Mouse (Mus musculus) c-Kit-positive CD71-positive TER-119-positive erythroid progenitor cells, embryonic 14.5 days (primary cell): ENCODE results near the gene BC016579.

ENCODE experiments used
- DNase-seq: peaks from one replicate; pipeline ENCODE4 v3.0.0-alpha.2; 2013; ENCODE audit warnings: low spot score

Gene BC016579

DNA sequence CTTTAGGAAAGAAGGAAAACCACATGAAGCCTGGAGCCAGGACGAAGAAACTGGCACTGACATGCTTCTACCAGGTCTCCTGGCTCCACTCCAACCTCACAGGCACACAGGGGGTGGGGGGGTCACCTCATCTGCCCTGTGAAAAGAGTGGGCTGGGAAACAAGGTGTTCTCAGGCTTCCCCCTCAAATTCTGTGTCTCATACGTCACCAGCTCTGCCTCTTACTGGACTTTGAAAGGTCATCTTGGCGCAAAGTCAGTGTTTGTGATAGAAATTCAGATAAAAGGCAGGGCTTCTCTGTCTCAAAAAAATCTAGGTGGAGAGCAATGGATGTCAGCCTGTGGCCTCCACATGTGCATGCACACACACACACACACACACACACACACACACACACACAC lies 12.6 kb downstream of the BC016579 start:
- DNase-seq, result no peak

DNA sequence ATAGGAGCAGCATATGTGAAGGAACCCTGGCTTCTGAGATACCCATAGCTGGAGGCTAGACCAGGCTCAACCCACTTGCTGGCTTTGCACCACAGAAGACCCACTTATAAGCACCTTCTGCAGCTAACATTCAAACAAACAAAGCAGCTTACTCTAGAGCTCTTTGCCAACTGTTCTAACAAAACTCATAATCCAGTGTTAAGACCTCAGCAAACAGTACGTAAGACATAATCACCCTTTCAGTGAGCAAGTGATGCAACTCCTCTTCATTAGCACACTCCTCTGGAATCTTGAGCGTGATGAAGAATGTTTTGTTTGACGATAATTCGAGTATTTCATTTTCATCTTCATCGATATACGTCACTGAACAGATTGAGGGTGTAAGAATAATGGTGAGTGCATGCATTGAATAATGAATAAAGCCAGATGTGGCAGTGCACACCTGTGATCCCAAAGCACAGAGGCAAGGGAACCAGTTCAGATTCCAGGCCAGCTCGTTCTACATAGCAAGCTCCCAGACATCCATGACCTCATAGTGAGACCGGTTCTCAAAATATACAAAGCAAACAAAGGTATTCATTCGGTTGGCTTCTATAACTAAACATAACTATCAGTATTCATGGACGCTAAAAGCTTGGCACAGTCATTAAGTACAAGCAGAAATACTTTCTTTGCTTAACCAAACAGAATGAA lies 13.7 kb downstream of the BC016579 start:
- no peak for DNase-seq

DNA sequence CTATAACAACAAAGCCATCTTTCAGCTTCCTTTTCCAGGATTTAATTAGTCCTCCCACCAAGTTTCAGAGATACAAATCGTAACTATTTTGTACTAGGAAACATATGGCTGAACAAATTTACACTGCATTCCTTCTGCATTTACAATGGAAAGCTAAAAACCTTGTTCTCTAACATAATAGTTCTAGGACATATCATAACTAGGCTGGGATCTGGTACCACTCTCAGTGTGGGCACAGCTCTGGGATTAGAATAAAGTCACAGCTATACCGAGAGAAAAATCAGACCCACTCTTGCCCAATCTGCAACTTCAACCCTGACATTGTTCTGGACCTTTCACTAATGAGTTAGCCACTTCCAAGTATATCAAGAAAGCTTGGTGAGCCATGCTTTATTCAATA lies 18.0 kb downstream of the BC016579 start:
- DNase-seq, result no peak

DNA sequence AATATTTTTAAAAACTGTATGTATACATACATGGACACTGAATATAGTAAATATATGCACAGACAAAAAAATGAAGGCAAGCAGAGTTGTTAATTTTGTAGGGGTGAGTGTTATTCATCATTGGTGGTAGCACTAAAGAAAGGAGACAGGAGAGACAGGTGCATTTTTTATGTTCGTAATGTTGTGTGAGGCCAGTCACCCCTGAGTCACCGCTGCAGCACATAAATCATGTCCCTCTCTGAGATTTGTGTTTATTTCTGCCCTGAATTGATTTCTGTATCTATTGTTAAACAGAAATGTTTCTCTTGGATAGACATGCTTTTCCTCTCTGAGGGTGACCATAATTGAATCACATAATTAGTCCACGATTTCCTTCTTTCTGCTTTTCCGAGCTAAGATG lies 21.4 kb downstream of the BC016579 start:
- DNase-seq, result no peak

DNA sequence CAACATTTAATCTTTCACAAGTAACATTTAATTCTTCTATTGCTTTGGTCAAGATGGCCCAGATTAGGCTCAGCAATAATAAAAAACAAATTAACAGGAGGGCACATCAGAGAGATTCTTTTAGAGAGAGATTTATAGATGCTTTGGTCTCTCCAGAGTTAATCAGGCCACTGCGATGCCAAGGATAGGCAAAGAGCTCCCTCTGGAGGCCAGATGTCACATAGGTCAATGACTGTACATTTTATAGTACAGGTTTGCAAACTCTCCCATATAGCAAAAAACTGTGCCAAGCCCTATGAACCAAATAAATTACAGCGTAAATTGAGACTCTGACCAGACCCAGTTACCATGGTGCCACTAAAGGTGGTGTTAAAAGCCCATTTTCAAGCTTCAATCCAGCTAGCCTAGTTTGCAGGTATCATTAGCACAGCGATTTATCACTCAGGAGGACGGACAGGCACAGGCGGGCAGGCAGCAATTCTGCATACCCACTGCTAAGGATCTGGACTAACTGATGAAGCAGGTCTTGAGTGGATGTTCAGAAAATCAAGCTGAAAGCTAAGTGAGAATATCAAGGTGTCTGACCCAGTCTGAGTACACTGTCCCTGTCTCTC lies 23.4 kb downstream of the BC016579 start:
- DNase-seq, result peak; percentile 39

DNA sequence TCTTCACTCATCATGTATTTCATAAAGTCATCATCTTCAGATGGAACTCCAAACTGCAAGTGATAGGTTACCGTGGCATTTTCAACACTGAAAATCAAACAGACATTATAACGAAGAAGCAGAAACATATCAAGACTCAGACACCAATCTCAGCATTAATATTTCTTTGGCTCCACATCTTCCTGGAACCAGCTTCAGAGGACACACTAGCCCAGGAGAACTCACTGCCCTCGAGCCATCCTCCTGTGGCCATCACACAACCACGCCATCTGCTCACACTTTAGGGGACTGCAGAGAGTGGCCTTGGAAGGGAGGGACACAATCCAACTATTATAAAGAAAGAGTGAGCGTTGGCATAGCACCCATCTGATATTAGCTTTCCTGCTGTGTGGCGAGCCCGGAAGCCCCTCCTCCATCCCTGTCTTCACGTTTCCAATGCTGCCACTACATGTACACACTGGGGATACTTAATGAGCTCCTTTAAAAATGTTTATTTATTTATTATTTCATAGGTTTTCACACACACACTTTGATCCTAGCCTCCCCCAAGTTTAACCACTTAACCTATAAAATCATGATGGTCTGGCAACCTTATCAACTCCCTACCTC lies 24.3 kb downstream of the BC016579 start:
- DNase-seq, result no peak

DNA sequence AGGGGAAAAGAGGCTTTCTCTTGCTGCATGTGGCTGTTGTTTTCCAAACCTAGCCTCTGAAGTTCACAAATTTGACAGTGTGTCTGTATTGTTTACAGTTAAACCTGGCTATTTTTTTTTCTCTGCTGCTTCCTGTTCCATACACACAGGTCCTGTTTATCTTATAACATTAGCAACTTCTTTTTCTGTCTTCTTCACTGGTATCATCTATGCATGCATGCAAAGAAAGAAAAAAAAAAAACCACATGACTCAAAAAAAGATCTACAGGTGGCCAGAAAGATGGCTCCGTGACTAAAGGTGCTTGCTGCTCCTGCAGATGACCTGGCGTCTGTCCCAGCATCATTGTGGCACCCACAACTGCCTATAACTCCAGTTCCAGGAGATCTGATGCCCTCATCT lies 28.5 kb downstream of the BC016579 start:
- DNase-seq, result no peak

DNA sequence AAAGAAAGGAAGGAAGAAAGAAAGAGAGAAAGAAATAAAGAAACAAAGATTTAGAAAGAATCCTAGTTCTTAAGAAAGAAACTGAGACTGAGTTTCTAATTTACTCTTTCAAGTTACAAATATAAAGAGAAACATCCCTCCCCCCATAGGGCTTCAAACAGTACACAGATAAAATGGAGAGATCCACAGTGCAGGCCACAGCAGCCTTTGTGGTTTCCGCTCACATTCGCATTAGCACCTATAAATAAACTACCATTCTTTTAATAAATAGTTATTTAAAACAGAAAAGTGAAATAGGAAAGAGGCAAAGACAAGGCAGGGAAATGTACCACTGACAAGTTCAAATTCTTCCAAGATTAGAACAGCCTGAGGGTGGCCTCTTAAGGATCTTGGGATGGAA lies 29.1 kb downstream of the BC016579 start:
- no peak for DNase-seq

DNA sequence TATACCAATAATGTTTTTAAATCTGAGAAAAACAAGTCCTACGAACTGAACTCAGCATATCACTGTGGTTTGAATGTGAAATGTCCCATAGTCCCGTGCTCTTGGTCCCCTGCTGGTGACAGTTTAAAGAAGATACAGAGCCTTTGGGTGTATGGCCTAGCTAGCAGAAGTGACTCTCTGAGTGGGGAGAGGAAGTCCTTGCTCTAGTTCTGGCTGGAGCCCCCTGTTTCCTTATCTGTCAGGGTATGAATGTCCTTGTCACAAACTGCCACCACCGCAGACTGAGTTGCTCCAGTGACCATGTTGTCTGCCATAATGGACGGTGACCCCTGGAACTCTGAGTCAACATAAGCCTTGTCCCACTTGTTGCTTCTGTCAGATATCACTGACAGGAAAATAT lies 30.6 kb downstream of the BC016579 start:
- no peak for DNase-seq

DNA sequence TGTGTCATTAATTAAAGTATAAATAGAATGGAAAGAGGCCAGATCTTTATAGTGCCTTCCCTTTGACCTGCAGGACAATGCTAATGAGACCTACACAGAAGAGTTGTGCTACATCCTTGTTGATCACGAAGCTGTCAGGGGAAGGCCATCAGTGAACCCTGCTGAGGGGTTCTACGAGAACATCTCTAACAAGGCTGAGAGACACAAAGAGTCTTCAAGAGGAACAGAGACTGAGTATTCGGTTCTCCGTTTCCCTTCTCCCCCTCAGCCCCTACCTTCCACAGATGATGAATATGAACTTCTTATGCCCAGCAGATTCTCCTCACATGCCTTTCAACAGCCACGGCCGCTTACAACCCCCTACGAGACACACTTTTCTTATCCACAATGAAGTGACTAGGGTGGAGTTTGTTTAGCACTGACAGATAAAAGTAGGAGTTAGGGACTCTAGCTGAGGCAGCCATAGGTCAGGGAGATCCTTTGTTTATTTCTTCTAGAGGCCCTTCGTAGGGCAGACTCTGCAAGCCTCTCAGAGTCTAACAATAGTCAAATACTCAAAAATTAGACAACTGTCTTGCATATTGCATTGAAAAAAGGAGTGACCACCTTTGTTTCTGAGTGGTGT lies 34.0 kb downstream of the BC016579 start:
- DNase-seq, result no peak

DNA sequence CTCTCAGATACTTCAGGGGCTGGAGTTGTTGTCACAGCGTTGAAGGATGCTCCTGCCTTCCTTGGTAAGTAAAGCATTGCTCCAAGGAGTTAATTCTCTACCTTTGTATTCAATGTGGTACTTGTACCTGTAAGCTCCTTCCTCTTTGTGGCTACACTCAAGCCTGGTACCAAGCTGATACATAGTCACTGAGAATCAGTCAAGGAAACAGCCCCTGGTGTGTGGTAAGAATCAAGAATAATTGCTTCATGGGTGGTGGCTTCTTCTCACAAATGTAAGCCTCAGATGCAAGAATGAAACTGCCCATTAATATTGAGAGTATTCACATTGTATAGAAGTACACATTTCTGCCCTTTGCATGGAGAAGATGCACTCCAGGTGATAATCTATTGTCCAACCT lies 37.9 kb downstream of the BC016579 start:
- DNase-seq, result no peak

DNA sequence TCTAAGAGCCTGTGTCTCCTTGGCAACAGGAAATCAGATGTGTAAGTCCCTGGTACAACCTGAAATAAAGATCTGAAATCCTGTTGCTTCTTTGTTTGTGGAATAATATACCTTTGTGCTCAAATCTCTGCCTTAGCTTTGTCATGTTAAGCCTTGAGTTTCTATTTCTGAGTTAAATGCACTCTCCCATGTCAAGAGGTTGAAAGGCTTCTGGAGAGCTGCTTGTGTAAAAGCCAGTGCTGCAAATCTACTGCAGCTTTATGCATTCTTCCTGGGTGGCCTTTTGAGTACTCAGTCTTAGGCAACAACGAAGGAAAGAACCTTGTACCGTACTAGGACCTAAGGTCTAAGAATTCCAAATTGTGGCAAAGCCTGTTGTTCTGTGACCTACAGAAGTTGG lies 40.6 kb downstream of the BC016579 start:
- DNase-seq, result no peak

DNA sequence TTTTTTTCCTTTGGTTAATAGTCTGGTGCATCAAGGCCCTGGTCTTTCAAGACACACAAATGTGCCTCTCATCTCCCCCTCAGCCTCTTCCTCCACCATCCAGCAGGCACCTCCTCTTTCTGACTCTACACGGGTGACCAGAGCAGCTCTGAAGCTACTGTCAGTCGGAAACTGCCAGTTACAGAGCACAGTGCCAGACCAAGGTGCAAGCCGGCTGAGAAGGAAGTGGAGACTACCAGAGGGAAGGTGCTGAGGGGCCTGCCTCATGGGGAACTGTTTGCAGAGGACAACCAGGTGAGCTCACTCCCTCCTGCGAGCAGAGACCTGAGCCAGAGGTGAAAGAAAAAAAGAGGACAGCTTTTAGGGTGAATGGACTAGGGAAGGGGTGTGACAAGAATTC lies 43.6 kb downstream of the BC016579 start, which contains the start of gene Gcsam:
Gene Gcsam (plus strand): TSS at position 114 of the 400 bp plus-strand sequence.
- DNase-seq, result no peak

DNA sequence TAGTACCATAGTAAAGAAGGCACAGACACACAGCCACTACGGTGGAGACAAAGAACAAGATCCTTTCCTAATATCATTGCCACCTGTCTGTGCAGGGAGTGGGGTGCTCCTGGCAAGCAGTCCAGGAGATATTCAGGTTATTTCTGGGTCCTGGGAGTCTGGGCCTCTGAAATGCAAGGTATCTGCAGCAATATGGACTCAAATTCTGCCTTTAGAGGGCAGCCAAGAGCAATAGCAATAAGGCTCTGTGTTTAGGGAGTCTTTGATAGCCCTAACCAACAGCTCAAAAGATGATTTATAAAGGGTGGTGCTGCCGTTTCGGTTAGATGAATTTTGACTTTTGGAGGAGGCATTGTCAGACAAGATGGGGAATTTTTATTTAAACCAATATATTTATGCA lies 44.6 kb downstream of the BC016579 start:
- peak; percentile 8 for DNase-seq

DNA sequence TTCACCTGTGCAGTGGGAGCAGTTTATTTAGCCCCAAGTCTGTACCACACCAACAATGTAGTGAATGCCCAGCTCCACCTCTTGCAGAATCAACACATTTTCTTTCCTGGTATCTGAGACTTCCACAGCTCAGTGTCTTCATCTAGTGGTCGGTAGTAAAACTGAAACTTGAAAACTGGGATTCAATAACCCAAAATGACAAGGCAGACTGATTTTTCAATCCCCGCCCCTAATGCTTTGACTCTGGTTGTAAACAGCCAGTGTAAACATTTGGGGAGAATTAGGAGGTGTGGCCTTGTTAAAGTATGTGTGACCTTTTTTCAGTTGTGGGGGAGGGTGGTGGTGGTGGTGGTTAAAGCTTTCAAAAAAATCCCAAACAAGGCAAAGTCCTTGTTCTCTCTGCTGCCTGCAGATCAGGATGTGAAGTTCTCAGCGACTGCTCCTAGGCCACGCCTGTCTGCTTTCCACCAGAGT lies 45.4 kb downstream of the BC016579 start:
- no peak for DNase-seq

DNA sequence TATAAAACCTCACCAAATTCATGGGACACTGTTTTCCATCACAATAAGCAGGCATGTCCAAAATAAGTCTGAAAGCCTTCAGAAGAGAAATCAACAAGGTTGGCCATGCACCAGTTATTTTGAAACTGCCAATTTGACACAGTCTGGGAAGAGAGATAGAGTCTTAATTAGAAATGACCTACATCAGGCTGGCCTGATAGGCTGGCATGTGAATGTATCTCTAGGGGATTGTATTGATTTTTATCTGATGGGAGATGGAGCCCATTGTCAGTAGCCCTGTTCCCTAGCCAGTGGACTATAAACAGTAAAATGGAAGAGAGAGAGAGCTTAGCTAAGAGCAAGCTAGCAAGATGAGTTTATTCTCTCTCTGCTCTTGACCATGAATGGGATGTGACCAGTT lies 58.4 kb downstream of the BC016579 start:
- DNase-seq, result no peak

DNA sequence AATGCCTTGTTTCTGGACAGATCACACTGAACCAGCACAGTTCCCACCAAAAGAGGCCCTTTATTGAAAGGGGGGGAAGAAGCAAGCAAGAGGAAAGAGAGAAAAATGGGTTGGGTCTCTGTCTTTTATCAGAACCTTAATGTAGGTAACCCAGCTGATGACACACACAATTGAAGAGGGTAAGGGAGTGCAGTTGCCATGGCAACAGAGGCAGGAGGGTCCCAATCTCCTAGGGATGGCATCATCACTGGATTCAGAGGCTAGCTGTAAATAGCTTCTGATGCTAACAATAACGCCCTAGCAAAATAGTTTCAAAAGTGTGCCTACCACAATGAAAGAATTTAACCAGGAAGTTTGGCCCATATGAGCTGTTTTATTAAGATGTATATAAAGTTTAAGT lies 60.2 kb downstream of the BC016579 start:
- DNase-seq, result no peak

DNA sequence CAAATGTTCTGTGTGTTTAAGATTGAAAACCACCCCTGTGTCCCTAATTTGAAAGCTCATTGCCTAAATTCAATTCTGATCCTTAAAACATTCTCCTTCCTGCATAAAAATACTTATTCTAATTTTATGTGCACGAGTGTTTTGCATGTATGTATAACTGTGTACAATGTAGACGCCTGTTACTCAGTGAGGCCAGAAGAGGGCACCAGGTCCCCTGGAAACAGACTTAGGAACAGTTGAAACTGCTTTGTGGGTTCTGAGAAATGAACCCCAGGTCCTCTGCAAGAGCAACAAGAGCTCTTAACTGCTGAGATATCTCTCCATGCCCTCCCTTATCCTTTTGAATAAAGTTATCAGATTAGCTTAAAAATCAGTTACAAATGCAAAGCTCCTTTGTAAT lies 71.4 kb downstream of the BC016579 start:
- DNase-seq, result no peak

DNA sequence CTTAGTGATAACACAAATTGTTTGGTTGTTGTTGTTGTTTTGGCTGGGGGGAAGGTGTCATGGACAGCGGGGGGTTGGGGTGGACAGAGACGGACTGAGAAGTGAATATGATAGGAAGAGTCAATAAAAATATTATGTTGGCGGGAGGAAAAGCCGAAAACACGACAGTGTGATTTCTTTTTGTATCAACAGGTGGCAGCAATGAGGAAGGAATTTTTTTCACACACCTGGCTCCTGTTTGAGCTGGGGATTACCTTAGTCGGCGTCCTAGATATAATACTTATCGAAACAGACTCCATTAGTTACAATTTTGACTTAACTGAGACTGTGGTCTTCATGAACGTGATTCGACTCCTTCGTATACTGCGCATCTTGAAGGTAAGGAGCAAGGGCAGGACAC lies 74.0 kb downstream of the BC016579 start:
- no peak for DNase-seq
